Mouse (Mus musculus) macrophage (primary cell): Measurements from ENCODE around the gene Pnmt. TPM values are rescaled to one million over a fixed set of nuclear protein-coding genes. Genes with fewer than 3 reads are reported as not detected.

Experiments
- polyA plus RNA-seq: library from polyadenylated mRNA; stranded (reverse); fragments of 250-400 nt; gene quantifications from 3 replicates; pipeline ENCODE4 v1.2.4, GENCODE M21; 2018; ENCODE audit warnings: inconsistent platforms

The Pnmt gene
- polyA plus RNA-seq, 1 experiment from 2014 or later: not detected

Other genes with a start within 250 kb of the Pnmt start
- 6.5 to 19.0 TPM (median 13.4 TPM) in 3 replicates for gene Fbxl20, start 236.0 kb upstream of the Pnmt start, polyA plus RNA-seq
- 19.0 to 20.5 TPM (median 19.3 TPM) in 3 replicates for gene Med1, start 193.2 kb upstream of the Pnmt start, polyA plus RNA-seq
- 15.1 to 22.0 TPM (median 19.2 TPM) in 3 replicates for gene Cdk12, start 183.4 kb upstream of the Pnmt start, polyA plus RNA-seq
- not detected in 3 replicates for gene Neurod2, start 56.8 kb upstream of the Pnmt start, polyA plus RNA-seq
- gene Ppp1r1b, start 38.0 kb upstream of the Pnmt start, polyA plus RNA-seq: not detected in 3 replicates
- 39.6 to 84.6 TPM (median 53.0 TPM) in 3 replicates for gene Stard3, start 28.1 kb upstream of the Pnmt start, polyA plus RNA-seq
- 0.16 TPM in 1 of 3 replicates, not detected in the others for gene Tcap, start 2.6 kb upstream of the Pnmt start, polyA plus RNA-seq
- gene Pgap3, start 14.0 kb downstream of the Pnmt start, polyA plus RNA-seq: 2.8 to 4.2 TPM (median 2.9 TPM) in 3 replicates
- not detected in 3 replicates for gene Erbb2, start 26.0 kb downstream of the Pnmt start, polyA plus RNA-seq
- 48.5 to 121 TPM (median 108 TPM) in 3 replicates for gene Mien1, start 52.5 kb downstream of the Pnmt start, polyA plus RNA-seq
- 0.06 TPM in 1 of 3 replicates, not detected in the others for gene Grb7, start 59.9 kb downstream of the Pnmt start, polyA plus RNA-seq
- 0.09 to 0.85 TPM in 2 of 3 replicates, not detected in the other for gene Ikzf3, start 159.6 kb downstream of the Pnmt start, polyA plus RNA-seq
- not detected in 3 replicates for gene Zpbp2, start 164.6 kb downstream of the Pnmt start, polyA plus RNA-seq
- 12.4 to 23.2 TPM (median 22.9 TPM) in 3 replicates for gene Ormdl3, start 200.9 kb downstream of the Pnmt start, polyA plus RNA-seq
- not detected in 3 replicates for gene Lrrc3c, start 211.8 kb downstream of the Pnmt start, polyA plus RNA-seq
- gene Gm12355, start 239.2 kb downstream of the Pnmt start, polyA plus RNA-seq: 0.68 TPM in 1 of 3 replicates, not detected in the others
- not detected in 3 replicates for gene Gsdma3, start 239.9 kb downstream of the Pnmt start, polyA plus RNA-seq